Comparison of ENCODE assay signal across 8 mouse cellular contexts in the genomic region with DNA sequence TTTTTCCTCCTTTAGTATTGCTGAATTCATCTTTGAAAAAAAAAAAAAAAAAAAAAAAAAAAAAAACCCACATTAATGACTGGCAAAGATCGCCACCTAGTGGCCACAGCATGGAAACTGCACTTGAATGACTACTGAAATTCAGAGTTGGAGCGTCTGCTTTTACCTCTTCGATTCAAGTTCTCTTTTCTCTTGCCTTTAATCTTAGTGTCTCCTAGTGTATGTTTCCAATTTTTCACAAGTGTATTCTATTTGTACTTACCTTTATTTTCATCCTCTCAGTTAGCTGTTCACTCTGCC.
DNase-seq lines count a peak whose midpoint lies in the region; ATAC-seq and TF ChIP-seq lines count a peak whose summit lies in the region.

No protein-coding gene starts in this region.

- H3K4me1 ChIP-seq in lung, adult 2 months (ENCODE audit: control insufficient read depth, insufficient read depth, low read length): no peaks in the 10 kb centered on the region
- no peaks in the 10 kb centered on the region for H3K4me1 ChIP-seq in embryonic facial prominence, embryonic 11.5 days (ENCODE audit: control insufficient read depth, insufficient read depth, low read length)
- no peaks in the 10 kb centered on the region for H3K4me1 ChIP-seq in midbrain, postnatal 0 days (ENCODE audit: insufficient read depth, low read length)
- H3K4me1 ChIP-seq in intestine, embryonic 16.5 days (ENCODE audit: control insufficient read depth, insufficient read depth, low read length): no peaks in the 10 kb centered on the region

- H3K27me3 ChIP-seq in embryonic facial prominence, embryonic 11.5 days (ENCODE audit: control insufficient read depth, insufficient read depth, low read length): no peaks in the 10 kb centered on the region
- H3K27me3 ChIP-seq in midbrain, postnatal 0 days (ENCODE audit: insufficient read depth, low read length): no peaks in the 10 kb centered on the region
- H3K27me3 ChIP-seq in intestine, embryonic 16.5 days (replicated peaks; ENCODE audit: control insufficient read depth, insufficient read depth, low read length): no peaks in the 10 kb centered on the region

- ATAC-seq in frontal cortex, adult (ENCODE audit: low TSS enrichment): peak; percentile 65; the same call in 1 of the 2 replicates
- no peak for ATAC-seq in embryonic facial prominence, embryonic 11.5 days (replicated peaks; ENCODE audit: insufficient number of reproducible peaks, low FRiP score, low TSS enrichment, low read depth)
- ATAC-seq in midbrain, postnatal 0 days (ENCODE audit: low FRiP score): no peak
- no peak for ATAC-seq in intestine, embryonic 16.5 days

- H3K27ac ChIP-seq in embryonic facial prominence, embryonic 11.5 days (replicated peaks; ENCODE audit: low read depth, low read length): no peak overlapping the region
- H3K27ac ChIP-seq in midbrain, postnatal 0 days (ENCODE audit: low read depth, low read length): no peak overlapping the region
- no peak overlapping the region for H3K27ac ChIP-seq in intestine, embryonic 16.5 days (ENCODE audit: low read length)

- 16% methylated on average over 3 of the region's 3 CpGs for WGBS in lung, adult 2 months
- 28% methylated on average over 3 of the region's 3 CpGs for WGBS in embryonic facial prominence, embryonic 11.5 days
- WGBS in midbrain, postnatal 0 days: 18% methylated on average over 3 of the region's 3 CpGs
- WGBS in intestine, embryonic 16.5 days: 21% methylated on average over 3 of the region's 3 CpGs

- no peaks in the 10 kb centered on the region for H3K9me3 ChIP-seq in embryonic facial prominence, embryonic 11.5 days (replicated peaks; ENCODE audit: control insufficient read depth, low read length)
- no peaks in the 10 kb centered on the region for H3K9me3 ChIP-seq in midbrain, postnatal 0 days (ENCODE audit: low read length)
- H3K9me3 ChIP-seq in intestine, embryonic 16.5 days (ENCODE audit: control insufficient read depth, low read length): no peaks in the 10 kb centered on the region

- DNase-seq in frontal cortex, postnatal 25 days (ENCODE audit: low spot score in 2 of 2): no peak
- no peak for DNase-seq in lung, adult 2 months
- no peak for DNase-seq in lung, postnatal 25 days (ENCODE audit: low spot score)
- DNase-seq in MEL-GATA-1-ER (ENCODE audit: extremely low read depth, low read depth): peak; percentile 5
- DNase-seq in embryonic facial prominence, embryonic 11.5 days (ENCODE audit: low spot score): peak; percentile 83
- peak; percentile 86 for DNase-seq in midbrain, postnatal 0 days (ENCODE audit: low spot score)

- no peak overlapping the region for H3K9ac ChIP-seq in embryonic facial prominence, embryonic 11.5 days (replicated peaks; ENCODE audit: low read length)
- H3K9ac ChIP-seq in midbrain, postnatal 0 days (replicated peaks; ENCODE audit: low read length, poor library complexity, severe bottlenecking): no peak overlapping the region
- H3K9ac ChIP-seq in intestine, embryonic 16.5 days (ENCODE audit: low read depth, low read length): no peak overlapping the region

- no peak for TF ChIP-seq POLR2A in lung, adult 2 months (IDR thresholded peaks at IDR 0.05; ENCODE audit: borderline replicate concordance, extremely low read depth, low read depth, low read length)

- TF ChIP-seq CTCF in lung, adult 2 months (IDR thresholded peaks at IDR 0.05; ENCODE audit: insufficient read depth, low read length): peak; percentile 25; the same call in 1 of the 2 replicates
- TF ChIP-seq CTCF in midbrain, postnatal 0 days (IDR thresholded peaks at IDR 0.05): peak; percentile 85

- H3K36me3 ChIP-seq in embryonic facial prominence, embryonic 11.5 days (replicated peaks; ENCODE audit: control insufficient read depth, insufficient read depth, low read depth, low read length): no peaks in the 10 kb centered on the region
- H3K36me3 ChIP-seq in midbrain, postnatal 0 days (ENCODE audit: insufficient read depth, low read length): no peaks in the 10 kb centered on the region
- H3K36me3 ChIP-seq in intestine, embryonic 16.5 days (ENCODE audit: control insufficient read depth, insufficient read depth, low read length): no peaks in the 10 kb centered on the region

- H3K4me2 ChIP-seq in embryonic facial prominence, embryonic 11.5 days (ENCODE audit: low read depth, low read length): no peak overlapping the region
- H3K4me2 ChIP-seq in midbrain, postnatal 0 days (ENCODE audit: low read depth, low read length, poor library complexity, severe bottlenecking): peak overlapping the region; percentile 47
- H3K4me2 ChIP-seq in intestine, embryonic 16.5 days (ENCODE audit: low read depth, low read length): no peak overlapping the region

- H3K4me3 ChIP-seq in lung, adult 2 months (replicated peaks; ENCODE audit: extremely low read depth, low read depth, low read length): no peak overlapping the region
- no peak overlapping the region for H3K4me3 ChIP-seq in embryonic facial prominence, embryonic 11.5 days (ENCODE audit: low read depth, low read length)
- H3K4me3 ChIP-seq in midbrain, postnatal 0 days (ENCODE audit: low read depth, low read length): peak overlapping the region; percentile 27; the same call in 1 of the 2 replicates
- no peak overlapping the region for H3K4me3 ChIP-seq in intestine, embryonic 16.5 days (ENCODE audit: low read length)

Comparison
In these comparisons a context has a peak if more than half of its experiments do, and no peak if none do; other contexts are left out.
1. DNase-seq: peak in MEL-GATA-1-ER (single experiment), embryonic facial prominence, embryonic 11.5 days (single experiment) and midbrain, postnatal 0 days (single experiment); none in frontal cortex, postnatal 25 days (0 of 2), lung, adult 2 months (single experiment) and lung, postnatal 25 days (single experiment).